Mouse (Mus musculus) G1E (cell line): Measurements from ENCODE around the gene Prkcg.

Experiments used
- CTCF ChIP-seq: IDR thresholded peaks from 2 replicates; pipeline ENCODE4 v1.5.1; 2012; ENCODE audit warnings: low read depth, low read length, inconsistent platforms, mixed read lengths
- POLR2AphosphoS5 ChIP-seq: IDR thresholded peaks from 2 replicates; pipeline ENCODE4 v1.6.1; 2012; ENCODE audit warnings: low read depth, low read length, inconsistent platforms; ENCODE audit not compliant: insufficient replicate concordance
- TAL1 ChIP-seq: conservative IDR thresholded peaks from 2 replicates; pipeline ENCODE4 v1.6.1; 2012; ENCODE audit warnings: low read depth, low read length, inconsistent platforms, mixed read lengths

- TF ChIP-seq CTCF (no peak), POLR2AphosphoS5 (no peak), TAL1 (no peak)
Observed at GRCm38 (mm10) chr7:3310233-3310632, 21.3 kb downstream of the Prkcg start.
